Mouse (Mus musculus) frontal cortex, postnatal 36 days (tissue): ENCODE measurements at regions not wholly inside any gene's neighbourhood (a gene's known extent, or its start where the extent isn't known, plus 50 kb on each side); places are given as distances from the start of the nearest gene placed in this dataset.
A peak's percentile ranks its signal among the peaks of the same experiment; 100 is the strongest.

Experiments used
- DNase-seq, 2 experiments: peaks; one replicate each; pipeline ENCODE4 v3.0.0; 2022; ENCODE audit warnings: low spot score in 2 of 2

DNA sequence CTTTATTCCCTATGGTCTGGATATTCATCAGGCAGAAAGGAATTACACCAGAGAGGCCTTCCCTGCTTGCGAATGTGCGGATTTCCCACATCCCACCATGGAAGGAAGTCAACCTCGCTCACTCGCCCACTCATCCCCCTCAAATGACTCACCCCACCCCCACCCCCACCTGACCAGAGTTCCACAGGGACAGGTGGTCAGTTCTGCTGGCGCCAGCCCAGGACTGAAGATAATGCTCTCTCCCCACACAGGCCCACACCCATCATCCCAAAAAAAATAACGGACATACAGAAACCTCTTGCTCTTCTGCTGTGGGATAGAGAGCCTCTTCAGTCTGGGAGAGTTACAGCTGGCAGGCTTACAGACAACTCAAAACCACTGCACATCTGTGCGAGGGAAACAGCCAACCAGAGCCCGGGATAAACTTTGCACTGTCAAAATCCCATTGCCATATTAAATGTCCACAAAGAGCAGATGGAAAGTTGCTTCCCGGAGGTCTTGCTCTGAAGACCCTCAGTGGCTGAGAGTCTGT is 128.0 kb downstream of the Lrrc30 start:
- DNase-seq: no peak

DNA sequence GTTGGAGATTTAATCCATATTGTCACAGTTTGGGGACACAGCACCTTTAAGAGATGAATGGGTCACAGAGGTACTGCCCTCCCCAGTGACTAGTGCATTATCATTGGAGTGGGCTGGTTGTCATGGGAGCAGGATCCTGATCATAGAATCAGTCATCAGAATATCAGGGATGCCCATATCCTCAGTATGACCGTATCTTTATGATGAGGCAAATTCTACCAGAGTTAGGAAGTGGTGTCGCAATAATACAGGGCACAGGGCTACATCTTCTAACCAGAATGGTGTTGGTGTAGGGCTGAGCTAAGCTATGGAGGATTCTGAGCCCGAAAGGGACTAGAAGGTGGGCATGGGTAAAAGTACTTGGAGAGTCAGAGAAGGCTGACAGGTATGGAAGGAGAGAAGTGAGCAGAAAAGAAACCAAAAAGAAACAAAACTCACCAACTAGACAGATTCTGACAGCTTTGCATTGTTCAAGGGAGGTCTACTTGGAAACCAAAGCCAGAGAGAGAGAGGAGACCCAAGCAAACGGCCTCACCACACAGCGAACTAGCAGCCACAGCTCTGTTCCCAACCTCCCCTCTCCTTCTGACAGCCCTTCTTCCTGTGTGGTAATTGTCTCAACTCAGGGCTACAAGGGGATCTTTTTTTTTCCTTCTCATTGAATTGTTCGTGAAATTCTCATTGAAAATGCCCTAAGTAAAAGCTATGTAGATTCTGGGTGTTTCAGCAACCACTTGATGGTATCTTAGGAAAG is 129.2 kb downstream of the Lrrc30 start:
- no peak for DNase-seq

GRCm38 (mm10) chr17:67502628-67503027 is 129.9 kb downstream of the Lrrc30 start:
- no peak for DNase-seq

GRCm38 (mm10) chr17:67499783-67500641 is 132.5 kb downstream of the Lrrc30 start:
- peak; percentile 3 to 17 for DNase-seq

DNA sequence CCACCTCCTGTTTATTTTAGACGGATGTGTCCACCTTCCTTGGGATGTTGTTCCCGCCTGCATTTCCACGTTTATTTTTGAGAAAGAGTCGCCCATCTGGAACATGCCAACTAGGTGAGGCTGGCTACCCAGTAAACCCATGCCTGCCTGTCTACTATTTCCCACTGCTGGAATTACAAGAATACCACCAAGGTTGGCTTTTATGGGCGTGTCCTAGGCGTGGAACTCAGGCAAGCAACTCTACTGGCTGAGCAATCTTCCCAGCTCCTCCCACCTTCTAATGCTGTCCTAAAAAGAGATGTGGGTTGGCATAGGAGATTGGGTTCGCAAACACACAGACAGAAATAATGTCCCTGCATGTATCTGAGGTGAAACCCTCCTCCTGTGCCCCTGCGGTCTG is 135.1 kb downstream of the Lrrc30 start:
- no peak for DNase-seq

GRCm38 (mm10) chr17:67480463-67480862 is 126.2 kb upstream of the Ptprm start:
- no peak for DNase-seq

DNA sequence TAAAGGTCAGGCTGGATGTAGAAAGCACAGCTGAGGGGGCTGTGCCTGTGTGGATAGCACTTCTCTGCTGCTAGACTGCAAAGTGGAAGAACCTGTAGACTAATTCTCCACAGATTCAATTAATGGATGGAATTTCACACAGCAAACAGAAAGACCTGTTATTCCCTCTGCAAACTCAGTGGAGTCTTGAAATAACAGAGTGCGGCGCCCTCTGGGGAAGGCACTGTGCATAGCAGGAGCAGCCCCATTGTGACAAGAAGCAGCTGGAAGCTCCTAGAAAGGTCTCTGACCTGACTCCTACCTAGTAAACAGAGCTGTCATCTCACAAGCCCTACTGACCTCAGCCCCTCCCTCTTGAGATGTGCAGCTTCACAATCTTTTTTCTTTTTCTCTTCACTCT is 118.9 kb upstream of the Ptprm start:
- peak; percentile 62 to 73 for DNase-seq

- peak in 1 of 2 experiments; percentile 39 for DNase-seq
Measured at GRCm38 (mm10) chr17:67458851-67459421, 104.7 kb upstream of the Ptprm start.

DNA sequence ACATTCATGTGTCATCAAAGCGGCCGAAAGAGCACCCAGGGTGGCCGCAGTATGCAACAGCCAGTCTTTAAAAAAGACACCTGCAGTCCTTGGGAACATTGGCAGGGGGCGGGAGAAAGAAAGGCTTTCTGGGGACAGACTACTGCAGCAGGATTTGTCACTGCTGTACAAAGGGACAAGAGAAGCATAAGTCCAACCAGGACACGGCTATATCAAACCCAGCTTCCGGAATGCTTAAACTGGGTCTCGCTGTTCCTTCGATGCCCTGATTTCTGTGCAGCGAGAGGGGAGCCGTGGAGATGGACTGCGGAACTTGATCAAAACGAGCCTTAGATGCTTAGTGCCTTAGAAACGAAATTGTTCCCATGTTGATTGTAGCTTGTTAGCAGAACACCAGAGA is 97.7 kb upstream of the Ptprm start:
- peak in 1 of 2 experiments; percentile 6 for DNase-seq

DNA sequence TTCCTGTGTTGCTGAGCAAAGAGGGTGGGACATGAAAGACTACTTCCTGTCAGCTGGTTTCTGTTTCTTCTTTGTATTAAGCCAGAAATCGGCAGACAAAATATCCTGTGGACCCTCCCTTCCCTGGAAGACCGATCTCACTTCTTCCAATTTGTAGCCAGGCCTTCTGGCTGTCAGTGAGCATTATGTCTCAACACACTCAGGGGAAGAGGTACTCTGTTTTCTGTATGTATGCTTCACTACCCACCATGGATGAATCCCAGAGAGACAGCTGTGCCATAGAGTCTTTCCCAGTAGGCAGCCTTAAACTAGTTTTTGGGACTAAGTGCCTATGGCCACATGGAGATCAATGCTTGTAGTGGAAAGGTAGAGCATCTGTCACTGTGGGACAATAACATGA is 96.8 kb upstream of the Ptprm start:
- no peak for DNase-seq

GRCm38 (mm10) chr17:67450021-67450420 is 95.8 kb upstream of the Ptprm start:
- DNase-seq: no peak

GRCm38 (mm10) chr17:67445986-67446385 is 91.7 kb upstream of the Ptprm start:
- DNase-seq: no peak

DNA sequence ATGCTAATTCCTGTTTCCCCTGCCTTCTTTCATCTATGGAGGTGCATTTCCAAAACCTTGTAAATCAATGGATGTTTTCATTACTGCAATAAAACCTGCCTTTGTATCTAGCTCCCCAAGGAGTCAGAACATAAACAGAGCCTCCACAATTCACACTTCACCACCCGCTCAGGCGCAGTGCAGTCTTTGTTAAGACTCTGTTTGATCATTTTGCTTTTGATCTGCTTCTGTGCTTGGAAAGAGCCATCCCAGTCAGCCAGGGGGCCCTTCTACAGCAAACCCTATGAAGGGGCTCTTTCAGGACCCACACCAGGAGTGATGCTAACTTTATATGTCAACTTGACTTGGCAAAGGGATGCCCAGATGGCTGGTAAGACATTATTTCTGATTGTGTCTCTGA is 86.7 kb upstream of the Ptprm start:
- no peak for DNase-seq

GRCm38 (mm10) chr17:67419956-67420711 is 65.9 kb upstream of the Ptprm start:
- no peak for DNase-seq

DNA sequence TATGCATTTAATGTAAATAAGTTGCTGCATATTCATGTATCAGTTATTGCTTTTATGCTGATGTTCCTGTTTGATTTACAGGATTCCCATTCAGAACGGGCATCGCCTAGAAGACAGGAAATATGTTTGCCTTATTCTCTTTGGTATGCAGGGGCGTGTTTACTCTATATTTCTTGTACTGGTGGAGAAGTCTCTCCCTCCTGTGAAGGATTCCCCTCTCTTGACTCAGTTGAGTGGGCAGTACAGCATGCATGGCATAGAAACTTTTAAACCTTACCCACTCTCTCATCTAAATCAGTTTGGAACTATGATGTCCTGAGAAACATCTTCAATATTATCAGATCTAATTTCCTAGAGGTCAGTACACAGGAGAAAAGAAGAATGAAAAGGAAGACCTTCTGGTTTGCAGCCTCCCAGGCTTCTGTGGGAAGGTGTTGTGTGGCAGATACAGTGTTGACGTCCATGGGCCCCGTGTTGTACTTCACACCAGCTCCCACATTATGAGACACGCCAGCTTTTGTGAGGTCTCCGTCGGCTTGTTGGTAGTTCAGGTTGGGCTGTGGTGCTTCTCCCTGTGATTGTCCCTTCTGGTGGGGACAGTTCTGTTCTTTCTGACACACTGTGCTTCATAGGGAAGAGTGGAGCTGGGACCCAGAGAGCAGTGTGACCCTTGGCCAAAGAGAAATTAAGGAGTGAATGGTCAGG is 58.4 kb upstream of the Ptprm start:
- peak; percentile 1 to 13 for DNase-seq

GRCm38 (mm10) chr17:67409911-67410310 is 55.7 kb upstream of the Ptprm start:
- DNase-seq: no peak

- DNase-seq: no peak
Measured at GRCm38 (mm10) chr17:67405934-67406333, 51.7 kb upstream of the Ptprm start.
